Mouse (Mus musculus): ENCODE data around the gene Cdk2ap1.

DNA sequence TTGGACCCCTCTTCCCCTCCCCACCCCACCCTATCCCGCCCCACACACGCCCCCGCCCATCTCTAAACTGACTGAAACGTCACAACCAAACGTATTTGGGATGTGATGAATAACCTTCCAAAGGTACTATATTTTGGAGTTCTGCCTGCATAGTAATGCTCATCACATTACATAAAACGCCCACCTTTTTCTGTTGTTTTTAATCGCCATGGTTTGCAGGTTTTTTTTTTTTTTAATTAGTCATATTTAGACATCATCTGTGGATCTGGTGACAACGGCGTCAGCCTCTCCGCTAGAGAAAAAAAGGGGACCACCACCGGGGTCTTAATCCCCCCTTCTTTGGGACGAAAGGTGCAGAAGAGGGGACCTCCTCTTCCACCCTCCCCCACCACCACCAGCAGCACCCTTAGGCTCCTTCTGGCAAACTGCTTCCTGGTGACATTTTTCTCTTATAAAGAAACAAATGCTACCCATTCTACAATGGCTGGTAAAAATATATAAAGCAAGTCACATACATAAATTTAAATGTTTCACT lies 7.4 kb downstream of the Cdk2ap1 start:
- TF ChIP-seq CTCF (IDR thresholded peaks at IDR 0.05; ENCODE audit: low read depth) (no peak), EP300 (IDR thresholded peaks at IDR 0.05; ENCODE audit: low read depth) (no peak)

Data from liver, embryonic 14.5 days (tissue).